Mouse (Mus musculus) CH12.LX (cell line): Measurements from ENCODE around the gene Eef1a1. TPM values are rescaled to one million over a fixed set of nuclear protein-coding genes. Genes with fewer than 3 reads are reported as not detected.

Source experiments
- DNase-seq: peaks from one replicate; pipeline ENCODE4 v3.0.0-alpha.2; 2013; ENCODE audit errors: extremely low read depth
- H3K27ac ChIP-seq: 2 replicates; pipeline ENCODE4 v1.5.1; 2012; ENCODE audit warnings: low read depth, mild to moderate bottlenecking, control low read depth, moderate library complexity; ENCODE audit not compliant: insufficient read depth
- H3K27me3 ChIP-seq: replicated peaks from 2 replicates; pipeline ENCODE3; 2012; ENCODE audit warnings: inconsistent platforms
- H3K36me3 ChIP-seq, 2 experiments: replicated peaks in 1 of 2; 2 replicates each; pipeline versions ENCODE3 to v1.6.1; 2012; ENCODE audit warnings: inconsistent platforms in 1 of 2, low read length in 1 of 2, mild to moderate bottlenecking in 1 of 2, mixed read lengths in 1 of 2, moderate library complexity in 1 of 2; ENCODE audit not compliant: control insufficient read depth in 1 of 2, insufficient read depth in 1 of 2
- H3K4me1 ChIP-seq, 2 experiments: 2 replicates each; pipeline ENCODE4 v1.6.1; 2012; ENCODE audit warnings: inconsistent platforms in 1 of 2, moderate library complexity in 1 of 2; ENCODE audit not compliant: insufficient read depth in 2 of 2, control insufficient read depth in 1 of 2
- H3K4me2 ChIP-seq: 2 replicates; pipeline ENCODE4 v1.6.1; 2012; ENCODE audit warnings: low read depth, mild to moderate bottlenecking, control low read depth; ENCODE audit not compliant: poor library complexity, insufficient read depth, severe bottlenecking
- H3K4me3 ChIP-seq, 3 experiments: fragments of 150-350 bp in 1 of 3; sonication (generic) in 1 of 3; replicated peaks in 1 of 3; 2 replicates each; pipeline versions ENCODE3 to v1.5.1; 2011 to 2012; ENCODE audit warnings: low read depth in 2 of 3, low read length in 2 of 3, mild to moderate bottlenecking in 2 of 3, moderate library complexity in 2 of 3, control low read depth in 1 of 3, improper control_type of control experiment in 1 of 3, inconsistent platforms in 1 of 3, mixed read lengths in 1 of 3; ENCODE audit not compliant: poor library complexity in 1 of 3
- H3K79me2 ChIP-seq: replicated peaks from 2 replicates; pipeline ENCODE4 v1.6.1; 2012; ENCODE audit warnings: mild to moderate bottlenecking, moderate library complexity; ENCODE audit not compliant: control insufficient read depth, poor library complexity, insufficient read depth, severe bottlenecking; ENCODE audit errors: extremely low read depth
- H3K9ac ChIP-seq: 2 replicates; pipeline ENCODE4 v1.6.1; 2012; ENCODE audit warnings: low read depth, mild to moderate bottlenecking, control low read depth, moderate library complexity; ENCODE audit not compliant: insufficient read depth
- H3K9me3 ChIP-seq: replicated peaks from 2 replicates; pipeline ENCODE3; 2012; ENCODE audit warnings: low read length, inconsistent platforms, mixed read lengths
- BHLHE40 ChIP-seq: IDR thresholded peaks from 2 replicates; pipeline ENCODE4 v1.6.1; 2011; ENCODE audit warnings: mild to moderate bottlenecking, low read depth, low read length, improper control_type of control experiment
- CHD1 ChIP-seq: IDR thresholded peaks from 2 replicates; pipeline ENCODE4 v1.6.1; 2012; ENCODE audit warnings: low read depth, low read length, improper control_type of control experiment, inconsistent platforms
- CHD2 ChIP-seq: IDR thresholded peaks from 2 replicates; pipeline ENCODE4 v1.6.1; 2011; ENCODE audit warnings: low read length, improper control_type of control experiment
- CTCF ChIP-seq, 2 experiments: IDR thresholded peaks in 1 of 2; conservative IDR thresholded peaks in 1 of 2; 2 replicates each; pipeline ENCODE4 v1.5.1; 2011 to 2012; ENCODE audit warnings: low read depth in 2 of 2, low read length in 2 of 2, improper control_type of control experiment in 1 of 2, inconsistent platforms in 1 of 2, mild to moderate bottlenecking in 1 of 2, moderate library complexity in 1 of 2
- E2F4 ChIP-seq: IDR thresholded peaks from 2 replicates; pipeline ENCODE4 v1.6.1; 2011; ENCODE audit warnings: low read depth, low read length, improper control_type of control experiment; ENCODE audit not compliant: insufficient replicate concordance
- EP300 ChIP-seq: IDR thresholded peaks from 2 replicates; pipeline ENCODE4 v1.6.1; 2011; ENCODE audit warnings: low read length, improper control_type of control experiment
- HCFC1 ChIP-seq: IDR thresholded peaks from 2 replicates; pipeline ENCODE4 v1.6.1; 2012; ENCODE audit warnings: low read depth, mild to moderate bottlenecking, inconsistent platforms, low read length, improper control_type of control experiment
- IRF4 ChIP-seq: IDR thresholded peaks from 2 replicates; pipeline ENCODE4 v1.6.1; 2014; ENCODE audit warnings: low read depth, mild to moderate bottlenecking, inconsistent platforms, low read length, improper control_type of control experiment
- JUN ChIP-seq: IDR thresholded peaks from 2 replicates; pipeline ENCODE4 v1.6.1; 2011; ENCODE audit warnings: low read depth, mild to moderate bottlenecking, low read length, improper control_type of control experiment, moderate library complexity; ENCODE audit not compliant: insufficient read depth
- JUND ChIP-seq: conservative IDR thresholded peaks from 2 replicates; pipeline ENCODE4 v1.6.1; 2011; ENCODE audit warnings: low read depth, low read length, improper control_type of control experiment
- MAFK ChIP-seq: IDR thresholded peaks from 2 replicates; pipeline ENCODE4 v1.6.1; 2011; ENCODE audit warnings: low read length, improper control_type of control experiment; ENCODE audit not compliant: insufficient replicate concordance
- MAZ ChIP-seq: IDR thresholded peaks from 2 replicates; pipeline ENCODE4 v1.6.1; 2012; ENCODE audit warnings: low read depth, mild to moderate bottlenecking, inconsistent platforms, low read length, improper control_type of control experiment, moderate library complexity
- MEF2A ChIP-seq: IDR thresholded peaks from 2 replicates; pipeline ENCODE4 v1.6.1; 2014; ENCODE audit warnings: low read depth, mild to moderate bottlenecking, inconsistent platforms, low read length, improper control_type of control experiment, borderline replicate concordance
- MXI1 ChIP-seq: IDR thresholded peaks from 2 replicates; pipeline ENCODE4 v1.6.1; 2011; ENCODE audit warnings: mild to moderate bottlenecking, low read depth, low read length, improper control_type of control experiment
- NELFE ChIP-seq: IDR thresholded peaks from 2 replicates; pipeline ENCODE4 v1.6.1; 2011; ENCODE audit warnings: low read depth, low read length, improper control_type of control experiment
- RAD21 ChIP-seq: IDR thresholded peaks from 2 replicates; pipeline ENCODE4 v1.6.1; 2011; ENCODE audit warnings: low read depth, mild to moderate bottlenecking, low read length, improper control_type of control experiment, moderate library complexity
- RCOR1 ChIP-seq: conservative IDR thresholded peaks from 2 replicates; pipeline ENCODE4 v1.6.1; 2012; ENCODE audit warnings: low read depth, mild to moderate bottlenecking, inconsistent platforms, low read length, improper control_type of control experiment
- SIN3A ChIP-seq: IDR thresholded peaks from 2 replicates; pipeline ENCODE4 v1.6.1; 2012; ENCODE audit warnings: low read length, improper control_type of control experiment, inconsistent platforms
- TCF12 ChIP-seq: IDR thresholded peaks from 2 replicates; pipeline ENCODE4 v1.6.1; 2014; ENCODE audit warnings: low read depth, mild to moderate bottlenecking, inconsistent platforms, low read length, improper control_type of control experiment
- USF1 ChIP-seq: IDR thresholded peaks from 2 replicates; pipeline ENCODE4 v1.6.1; 2014; ENCODE audit warnings: low read depth, mild to moderate bottlenecking, inconsistent platforms, low read length, improper control_type of control experiment
- USF2 ChIP-seq: conservative IDR thresholded peaks from 2 replicates; pipeline ENCODE4 v1.6.1; 2011; ENCODE audit warnings: low read depth, low read length, improper control_type of control experiment
- ZNF384 ChIP-seq: IDR thresholded peaks from 2 replicates; pipeline ENCODE4 v1.6.1; 2012; ENCODE audit warnings: low read depth, low read length, improper control_type of control experiment, inconsistent platforms
- dilution Hi-C: fragments of 300-500 bp; cut with MboI; formaldehyde crosslinking; loops from 2 replicates; pipeline ENCODE4 v1.14.3; 2020; ENCODE audit warnings: low sequenced_read_pairs; ENCODE audit not compliant: extremely low pct_unique_long_range_greater_than_20kb, extremely low pct_ligation_motif_present
- in situ Hi-C: fragments of 300-500 bp; cut with MboI; formaldehyde crosslinking; loops from 3 replicates; pipeline ENCODE4 v1.14.3; 2019; ENCODE audit warnings: low sequenced_read_pairs, low pct_ligation_motif_present, low pct_unique_long_range_greater_than_20kb, mixed read lengths
- polyA plus RNA-seq: library from polyadenylated mRNA; unstranded; fragments of >175 nt; gene quantifications from 2 replicates; pipeline ENCODE4 v1.2.1, GENCODE M21; 2012; ENCODE audit warnings: low read depth; ENCODE audit not compliant: insufficient read length
- total RNA-seq, 2 experiments: library from RNA; depleted of rRNA; stranded (reverse); fragments of 300-350 nt in 1 of 2; fragments of >200 nt in 1 of 2; gene quantifications; 2 replicates each; pipeline ENCODE4 v1.2.3; 2012 to 2014

Gene Eef1a1
- total and polyA plus RNA-seq, 3 experiments, result 12,362 to 21,026 (median 18,409) TPM

GRCm38 (mm10) chr9:78457026-78457425 lies 31.9 kb downstream of the Eef1a1 start:
- in situ Hi-C loops (no loop called here), dilution Hi-C loops (no loop called here)
- Histone ChIP-seq H3K4me2 (no peak overlapping the region), H3K27me3 (no peaks in the 10 kb centered on the region), H3K9ac (no peak overlapping the region), H3K36me3 (peaks cover 56 to 87% of the 10 kb centered on the region in 2 experiments), H3K9me3 (no peaks in the 10 kb centered on the region), H3K4me3 (no peak overlapping the region), H3K27ac (no peak overlapping the region)
- DNase-seq, result no peak
- TF ChIP-seq CHD2 (no peak), HCFC1 (no peak), ZNF384 (no peak), USF1 (no peak), SIN3A (no peak), CTCF (conservative IDR thresholded peaks at IDR 0.05 in 1 of 2, IDR thresholded peaks at IDR 0.05 in 1 of 2; ENCODE audit: low read depth in 2 of 2, low read length in 2 of 2) (no peak)
- TF ChIP-seq, all 38 proteins: peak for 0
- H3K4me1 ChIP-seq, result peaks cover 0 to 4% of the 10 kb centered on the region in 2 experiments; a peak in 1 of 4 replicates
- no peaks in the 10 kb centered on the region for H3K79me2 ChIP-seq

- TF ChIP-seq USF2, result no peak
- TF ChIP-seq TCF12, result no peak
- TF ChIP-seq NELFE, result no peak
- no peak for TF ChIP-seq EP300
- TF ChIP-seq RAD21, result no peak
- no peak for TF ChIP-seq USF1
- no peak for TF ChIP-seq BHLHE40
- TF ChIP-seq CHD1, result no peak
- TF ChIP-seq MAZ, result no peak
- TF ChIP-seq MEF2A, result no peak
- no peak for TF ChIP-seq ZNF384
- TF ChIP-seq JUN, result no peak
- TF ChIP-seq IRF4, result no peak
- no peak for TF ChIP-seq CTCF (conservative IDR thresholded peaks at IDR 0.05 in 1 of 2, IDR thresholded peaks at IDR 0.05 in 1 of 2; ENCODE audit: low read depth in 2 of 2, low read length in 2 of 2)
- TF ChIP-seq E2F4, result no peak
- no peak for TF ChIP-seq MXI1
- TF ChIP-seq MAFK, result no peak
- no peak for TF ChIP-seq RCOR1
- TF ChIP-seq JUND, result no peak
- TF ChIP-seq HCFC1, result no peak
- Histone ChIP-seq H3K9ac (no peak overlapping the region), H3K4me2 (no peak overlapping the region), H3K9me3 (no peaks in the 10 kb centered on the region), H3K27me3 (peaks cover 11% of the 10 kb centered on the region), H3K4me1 (peaks cover 7 to 25% of the 10 kb centered on the region in 2 experiments), H3K79me2 (no peaks in the 10 kb centered on the region), H3K27ac (no peak overlapping the region), H3K4me3 (no peak overlapping the region), H3K36me3 (peaks cover 31 to 59% of the 10 kb centered on the region in 2 experiments)
- in situ Hi-C loops (no loop called here), dilution Hi-C loops (no loop called here)
- DNase-seq, result no peak
Measured at GRCm38 (mm10) chr9:78451382-78451781, 37.6 kb downstream of the Eef1a1 start.
